Mouse (Mus musculus) erythroblast, embryonic 14.5 days (primary cell): ENCODE results near the gene Pax5.

Source experiments
- GATA1 ChIP-seq: IDR thresholded peaks from 2 replicates; pipeline ENCODE4 v1.6.1; 2012; ENCODE audit warnings: low read length, inconsistent platforms, mixed read lengths
- TAL1 ChIP-seq: IDR thresholded peaks from 3 replicates; pipeline ENCODE4 v1.6.1; 2012; ENCODE audit warnings: low read length, inconsistent platforms, mixed read lengths

GRCm38 (mm10) chr4:44664004-44664766, 46.1 kb downstream of the Pax5 start:
- TF ChIP-seq TAL1 (no peak), GATA1 (no peak)
